Mouse (Mus musculus): Measurements from ENCODE around the gene Syt9. TPM values are rescaled to one million over a fixed set of nuclear protein-coding genes. Genes with fewer than 3 reads are reported as not detected.
A peak's percentile ranks its signal among the peaks of the same experiment; 100 is the strongest.

Syt9 gene
- 2.7 and 3.0 TPM in 2 replicates for polyA plus RNA-seq (2015; fragmentation: Nextera tagmentation; extraction: Ambion mirVana)

- H3K4me2 ChIP-seq (replicated peaks): peak within 1 kb of the TSS; percentile 99
- H3K4me1 ChIP-seq: peaks cover 7% of the 10 kb centered on the region
- H3K27me3 ChIP-seq: peaks cover 73% of the 10 kb centered on the region
- H3K4me3 ChIP-seq: peak within 1 kb of the TSS; percentile 69
- H3K36me3 ChIP-seq: no peaks in the 10 kb centered on the region
- no peak within 1 kb of the TSS for H3K27ac ChIP-seq
- no peaks in the 10 kb centered on the region for H3K9me3 ChIP-seq
- ATAC-seq (ENCODE audit: low FRiP score, low read depth): peak; percentile 91
- 1% methylated on average over 82 of the region's 102 CpGs for WGBS
- peak within 1 kb of the TSS; percentile 68 for H3K9ac ChIP-seq
Measured at GRCm38 (mm10) chr7:107370232-107371125, at the start of gene Syt9. TSS of gene Syt9 (plus strand) at chr7:107370728.

- Histone ChIP-seq H3K9me3 (no peaks in the 10 kb centered on the region), H3K36me3 (no peaks in the 10 kb centered on the region), H3K27ac (no peak overlapping the region), H3K4me3 (no peak overlapping the region), H3K9ac (no peak overlapping the region), H3K4me1 (0 out of 2 replicates have a peak, but pooled peaks cover 4% of the 10 kb centered on the region), H3K27me3 (no peaks in the 10 kb centered on the region), H3K4me2 (replicated peaks) (no peak overlapping the region)
- 92% methylated on average over 5 of the region's 5 CpGs for WGBS
- no peak for ATAC-seq (ENCODE audit: low FRiP score, low read depth)
Measured at GRCm38 (mm10) chr7:107339013-107339412, 31.5 kb upstream of the Syt9 start.

- H3K4me2 ChIP-seq (replicated peaks): no peak overlapping the region
- H3K9me3 ChIP-seq: no peaks in the 10 kb centered on the region
- no peak overlapping the region for H3K4me3 ChIP-seq
- no peaks in the 10 kb centered on the region for H3K27me3 ChIP-seq
- 0 out of 2 replicates have a peak, but pooled peaks cover 4% of the 10 kb centered on the region for H3K4me1 ChIP-seq
- H3K9ac ChIP-seq: no peak overlapping the region
- no peaks in the 10 kb centered on the region for H3K36me3 ChIP-seq
- WGBS: 68% methylated on average over 3 of the region's 3 CpGs
- no peak overlapping the region for H3K27ac ChIP-seq
- no peak for ATAC-seq (ENCODE audit: low FRiP score, low read depth)
Measured at GRCm38 (mm10) chr7:107339560-107340057, 30.9 kb upstream of the Syt9 start.

GRCm38 (mm10) chr7:107340221-107340620, 30.3 kb upstream of the Syt9 start:
- Histone ChIP-seq H3K27me3 (no peaks in the 10 kb centered on the region), H3K4me3 (no peak overlapping the region), H3K27ac (no peak overlapping the region), H3K9ac (no peak overlapping the region), H3K4me1 (0 out of 2 replicates have a peak, but pooled peaks cover 4% of the 10 kb centered on the region), H3K36me3 (no peaks in the 10 kb centered on the region), H3K4me2 (replicated peaks) (no peak overlapping the region), H3K9me3 (no peaks in the 10 kb centered on the region)
- ATAC-seq (ENCODE audit: low FRiP score, low read depth): no peak
- 64% methylated on average over 1 of the region's 1 CpGs for whole genome bisulfite sequencing

- Histone ChIP-seq H3K9me3 (no peaks in the 10 kb centered on the region), H3K9ac (no peak overlapping the region), H3K36me3 (no peaks in the 10 kb centered on the region), H3K4me2 (replicated peaks) (no peak overlapping the region), H3K4me1 (0 out of 2 replicates have a peak, but pooled peaks cover 4% of the 10 kb centered on the region), H3K27ac (no peak overlapping the region), H3K4me3 (no peak overlapping the region), H3K27me3 (no peaks in the 10 kb centered on the region)
- no peak for ATAC-seq (ENCODE audit: low FRiP score, low read depth)
- WGBS: 25% methylated on average over 8 of the region's 8 CpGs
Measured at GRCm38 (mm10) chr7:107341519-107342190, 28.9 kb upstream of the Syt9 start.

GRCm38 (mm10) chr7:107349201-107349600, 21.3 kb upstream of the Syt9 start:
- ATAC-seq (ENCODE audit: low FRiP score, low read depth): no peak
- Histone ChIP-seq H3K27me3 (no peaks in the 10 kb centered on the region), H3K4me2 (replicated peaks) (no peak overlapping the region), H3K36me3 (no peaks in the 10 kb centered on the region), H3K4me1 (no peaks in the 10 kb centered on the region), H3K9me3 (no peaks in the 10 kb centered on the region), H3K9ac (no peak overlapping the region), H3K4me3 (no peak overlapping the region), H3K27ac (no peak overlapping the region)
- 81% methylated on average over 1 of the region's 1 CpGs for WGBS

GRCm38 (mm10) chr7:107362153-107362552, 8.4 kb upstream of the Syt9 start:
- Histone ChIP-seq H3K4me2 (replicated peaks) (no peak overlapping the region), H3K9ac (no peak overlapping the region), H3K4me1 (no peaks in the 10 kb centered on the region), H3K27me3 (0 out of 2 replicates have a peak, but pooled peaks cover 4% of the 10 kb centered on the region), H3K4me3 (no peak overlapping the region), H3K27ac (no peak overlapping the region), H3K9me3 (no peaks in the 10 kb centered on the region), H3K36me3 (no peaks in the 10 kb centered on the region)
- WGBS: 95% methylated on average over 3 of the region's 3 CpGs
- ATAC-seq (ENCODE audit: low FRiP score, low read depth): no peak

- Histone ChIP-seq H3K4me1 (no peaks in the 10 kb centered on the region), H3K36me3 (no peaks in the 10 kb centered on the region), H3K4me3 (no peak overlapping the region), H3K27ac (no peak overlapping the region), H3K4me2 (replicated peaks) (no peak overlapping the region), H3K27me3 (0 out of 2 replicates have a peak, but pooled peaks cover 9% of the 10 kb centered on the region), H3K9ac (no peak overlapping the region), H3K9me3 (no peaks in the 10 kb centered on the region)
- WGBS: 83% methylated on average over 3 of the region's 3 CpGs
- no peak for ATAC-seq (ENCODE audit: low FRiP score, low read depth)
Measured at GRCm38 (mm10) chr7:107362634-107363033, 7.9 kb upstream of the Syt9 start.

- 3% methylated on average over 45 of the region's 45 CpGs for WGBS
- Histone ChIP-seq H3K27me3 (peaks cover 73% of the 10 kb centered on the region), H3K9me3 (no peaks in the 10 kb centered on the region), H3K27ac (no peak overlapping the region), H3K4me3 (peak overlapping the region; percentile 69), H3K4me2 (replicated peaks) (peak overlapping the region; percentile 99), H3K4me1 (peaks cover 7% of the 10 kb centered on the region), H3K36me3 (no peaks in the 10 kb centered on the region), H3K9ac (peak overlapping the region; percentile 68)
- peak; percentile 37; the same call in 1 of the 2 replicates for ATAC-seq (ENCODE audit: low FRiP score, low read depth)
Measured at GRCm38 (mm10) chr7:107371126-107371920, 795 bp downstream of the Syt9 start.

GRCm38 (mm10) chr7:107380562-107380961, 10.0 kb downstream of the Syt9 start:
- ATAC-seq (ENCODE audit: low FRiP score, low read depth): no peak
- Histone ChIP-seq H3K4me3 (no peak overlapping the region), H3K4me2 (replicated peaks) (no peak overlapping the region), H3K27ac (no peak overlapping the region), H3K9me3 (no peaks in the 10 kb centered on the region), H3K36me3 (no peaks in the 10 kb centered on the region), H3K9ac (no peak overlapping the region), H3K4me1 (no peaks in the 10 kb centered on the region), H3K27me3 (no peaks in the 10 kb centered on the region)
- 82% methylated on average over 5 of the region's 5 CpGs for WGBS

- H3K4me2 ChIP-seq (replicated peaks): no peak overlapping the region
- no peak for ATAC-seq (ENCODE audit: low FRiP score, low read depth)
- H3K36me3 ChIP-seq: no peaks in the 10 kb centered on the region
- H3K4me1 ChIP-seq: no peaks in the 10 kb centered on the region
- H3K9me3 ChIP-seq: no peaks in the 10 kb centered on the region
- H3K27ac ChIP-seq: no peak overlapping the region
- H3K4me3 ChIP-seq: no peak overlapping the region
- no peaks in the 10 kb centered on the region for H3K27me3 ChIP-seq
- H3K9ac ChIP-seq: no peak overlapping the region
Measured at GRCm38 (mm10) chr7:107389604-107390003, 19.1 kb downstream of the Syt9 start.
